Mouse (Mus musculus) kidney, adult 2 months (tissue): ENCODE data around the gene Iqcb1. TPM values are rescaled to one million over a fixed set of nuclear protein-coding genes. Genes with fewer than 3 reads are reported as not detected.

ENCODE experiments used
- DNase-seq: peaks from one replicate; pipeline ENCODE4 v3.0.0; 2021
- H3K27ac ChIP-seq: fragments of 200-500 bp; 2 replicates; pipeline ENCODE4 v1.5.1; 2012; ENCODE audit warnings: low read depth, low read length, control low read depth, inconsistent platforms; ENCODE audit not compliant: insufficient read depth
- H3K27me3 ChIP-seq: fragments of 200-500 bp; replicated peaks from 2 replicates; pipeline ENCODE4 v1.6.1; 2012; ENCODE audit warnings: mild to moderate bottlenecking, moderate library complexity, low read length, inconsistent platforms; ENCODE audit not compliant: control insufficient read depth, insufficient read depth
- H3K36me3 ChIP-seq: fragments of 200-500 bp; 2 replicates; pipeline ENCODE4 v1.6.1; 2012; ENCODE audit warnings: mild to moderate bottlenecking, moderate library complexity, low read length, inconsistent platforms; ENCODE audit not compliant: control insufficient read depth, insufficient read depth
- H3K4me1 ChIP-seq: fragments of 200-500 bp; 2 replicates; pipeline ENCODE4 v1.6.1; 2011; ENCODE audit warnings: low read length; ENCODE audit not compliant: control insufficient read depth, insufficient read depth
- H3K4me3 ChIP-seq: fragments of 200-500 bp; 2 replicates; pipeline ENCODE4 v1.5.1; 2011; ENCODE audit warnings: mild to moderate bottlenecking, low read depth, low read length, control low read depth; ENCODE audit not compliant: insufficient read depth
- CTCF ChIP-seq: fragments of 200-500 bp; conservative IDR thresholded peaks from 2 replicates; pipeline ENCODE4 v1.5.1; 2011; ENCODE audit warnings: low read depth, mild to moderate bottlenecking, control low read depth, low read length, moderate library complexity, mixed read lengths; ENCODE audit not compliant: insufficient read depth, insufficient read length
- POLR2A ChIP-seq: fragments of 200-500 bp; IDR thresholded peaks from one replicate; pipeline ENCODE4 v1.6.1; 2011; ENCODE audit warnings: low read depth, low read length, control low read depth
- WGBS: fragments of 180-500 bp; shearing (Covaris S2); methylation state at CpG from one replicate; pipeline ENCODE4 v1.1.7; 2018; 5-methylcytosine and 5-hydroxymethylcytosine counted together
- polyA plus RNA-seq: library from polyadenylated mRNA; depleted of rRNA; stranded (reverse); fragments of >200 nt; gene quantifications from 2 replicates; pipeline ENCODE4 v1.2.3, GENCODE M21; 2012; rRNA removed

Gene Iqcb1
- polyA plus RNA-seq, 1 experiment = 3.0 TPM

DNA sequence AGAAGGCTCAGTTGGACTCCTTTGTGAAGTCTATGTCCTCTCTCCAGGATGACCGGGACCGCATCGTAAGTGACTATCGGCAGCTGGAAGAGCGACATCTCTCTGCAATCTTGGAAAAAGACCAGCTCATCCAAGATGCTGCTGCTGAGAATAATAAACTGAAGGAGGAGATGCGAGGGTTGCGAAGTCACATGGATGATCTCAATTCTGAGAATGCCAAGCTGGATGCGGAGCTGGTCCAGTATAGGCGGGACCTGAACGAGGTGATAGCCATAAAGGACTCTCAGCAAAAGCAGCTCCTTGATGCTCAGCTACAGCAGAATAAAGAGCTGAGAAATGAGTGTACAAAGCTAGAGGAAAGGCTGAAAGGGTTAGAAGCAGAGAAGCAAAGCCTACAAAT, 90.3 kb downstream of the Iqcb1 start:
- no peak overlapping the region for H3K4me3 ChIP-seq
- peaks cover 3% of the 10 kb centered on the region; the same call in 1 of the 2 replicates for H3K4me1 ChIP-seq
- no peak overlapping the region for H3K27ac ChIP-seq
- peaks cover 4% of the 10 kb centered on the region for H3K36me3 ChIP-seq
- no peak for DNase-seq
- no peak for TF ChIP-seq CTCF
- TF ChIP-seq POLR2A = no peak
- H3K27me3 ChIP-seq = no peaks in the 10 kb centered on the region
- 98% methylated on average over 10 of the region's 10 CpGs for WGBS

DNA sequence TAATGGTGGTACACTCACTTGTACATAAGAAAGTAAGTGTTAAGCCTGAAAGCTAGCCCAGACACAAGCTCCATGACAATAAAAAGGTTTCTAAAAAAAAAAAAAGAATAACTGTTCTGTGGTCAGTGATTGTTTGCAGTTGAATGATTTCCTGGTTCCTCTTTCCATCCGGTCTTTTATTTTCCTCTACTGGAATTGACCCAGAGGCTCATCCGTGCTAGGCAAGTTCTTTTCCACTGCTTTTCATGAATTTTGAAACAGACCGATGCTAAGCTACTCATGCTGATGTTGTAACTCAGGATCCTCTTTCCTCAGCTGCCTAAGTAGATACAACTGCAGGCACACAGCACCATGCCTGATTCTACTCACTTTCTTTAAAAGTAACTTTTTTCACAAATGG, 92.2 kb downstream of the Iqcb1 start:
- no peak for DNase-seq
- WGBS = 59% methylated on average over 3 of the region's 3 CpGs
- Histone ChIP-seq H3K27me3 (no peaks in the 10 kb centered on the region), H3K27ac (no peak overlapping the region), H3K4me3 (no peak overlapping the region), H3K36me3 (peaks cover 4% of the 10 kb centered on the region), H3K4me1 (no peaks in the 10 kb centered on the region)
- no peak for TF ChIP-seq POLR2A
- TF ChIP-seq CTCF = no peak

GRCm38 (mm10) chr16:36921067-36921613, 93.0 kb downstream of the Iqcb1 start:
- Histone ChIP-seq H3K27ac (no peak overlapping the region), H3K36me3 (peaks cover 2% of the 10 kb centered on the region), H3K4me1 (no peaks in the 10 kb centered on the region), H3K4me3 (no peak overlapping the region), H3K27me3 (no peaks in the 10 kb centered on the region)
- 93% methylated on average over 8 of the region's 8 CpGs for WGBS
- no peak for TF ChIP-seq CTCF
- no peak for TF ChIP-seq POLR2A
- no peak for DNase-seq

GRCm38 (mm10) chr16:36921980-36922379, 93.8 kb downstream of the Iqcb1 start:
- no peak overlapping the region for H3K27ac ChIP-seq
- H3K4me3 ChIP-seq = no peak overlapping the region
- DNase-seq = no peak
- no peak for TF ChIP-seq CTCF
- TF ChIP-seq POLR2A = no peak
- no peaks in the 10 kb centered on the region for H3K27me3 ChIP-seq
- 86% methylated on average over 6 of the region's 6 CpGs for WGBS
- peaks cover 2% of the 10 kb centered on the region for H3K36me3 ChIP-seq
- no peaks in the 10 kb centered on the region for H3K4me1 ChIP-seq

Other genes with a start within 250 kb of the Iqcb1 start
- gene Cd86, start 162.3 kb upstream of the Iqcb1 start, polyA plus RNA-seq = 1.2 and 2.3 TPM in 2 replicates
- 20.4 and 31.9 TPM in 2 replicates for gene Ildr1, start 134.4 kb upstream of the Iqcb1 start, polyA plus RNA-seq
- 92.1 and 97.9 TPM in 2 replicates for gene Slc15a2, start 43.4 kb upstream of the Iqcb1 start, polyA plus RNA-seq
- 7.3 and 10.4 TPM in 2 replicates for gene Eaf2, start 46.6 kb downstream of the Iqcb1 start, polyA plus RNA-seq
- 36.2 and 48.8 TPM in 2 replicates for gene Golgb1, start 46.8 kb downstream of the Iqcb1 start, polyA plus RNA-seq
- gene Hcls1, start 106.6 kb downstream of the Iqcb1 start, polyA plus RNA-seq = 5.8 and 10.9 TPM in 2 replicates
- 9.0 and 9.4 TPM in 2 replicates for gene Fbxo40, start 162.1 kb downstream of the Iqcb1 start, polyA plus RNA-seq
- gene Polq, start 183.4 kb downstream of the Iqcb1 start, polyA plus RNA-seq = 0.05 and 0.06 TPM in 2 replicates